Mouse (Mus musculus): ENCODE measurements around the gene Maml3.

The Maml3 gene

DNA sequence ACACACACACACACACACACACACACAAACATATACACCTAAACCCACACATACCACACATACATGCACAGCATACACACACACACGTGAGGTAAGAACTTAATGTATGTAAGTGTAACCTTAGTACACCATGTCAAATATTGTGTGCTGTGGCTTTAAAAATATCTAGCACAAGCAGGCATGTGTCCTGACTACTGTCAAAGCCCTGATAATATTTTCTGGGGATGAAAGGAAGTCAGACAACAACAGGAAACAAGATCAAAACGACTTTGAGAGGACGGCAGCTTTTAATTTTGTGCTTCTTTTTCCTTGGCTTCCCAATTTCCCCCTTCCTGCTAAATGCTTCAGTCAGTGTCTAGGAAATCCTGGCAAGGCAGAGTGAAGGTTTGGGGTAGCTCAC lies 392.5 kb downstream of the Maml3 start:
- DNase-seq (ENCODE audit: low read depth, low spot score), result no peak

DNA sequence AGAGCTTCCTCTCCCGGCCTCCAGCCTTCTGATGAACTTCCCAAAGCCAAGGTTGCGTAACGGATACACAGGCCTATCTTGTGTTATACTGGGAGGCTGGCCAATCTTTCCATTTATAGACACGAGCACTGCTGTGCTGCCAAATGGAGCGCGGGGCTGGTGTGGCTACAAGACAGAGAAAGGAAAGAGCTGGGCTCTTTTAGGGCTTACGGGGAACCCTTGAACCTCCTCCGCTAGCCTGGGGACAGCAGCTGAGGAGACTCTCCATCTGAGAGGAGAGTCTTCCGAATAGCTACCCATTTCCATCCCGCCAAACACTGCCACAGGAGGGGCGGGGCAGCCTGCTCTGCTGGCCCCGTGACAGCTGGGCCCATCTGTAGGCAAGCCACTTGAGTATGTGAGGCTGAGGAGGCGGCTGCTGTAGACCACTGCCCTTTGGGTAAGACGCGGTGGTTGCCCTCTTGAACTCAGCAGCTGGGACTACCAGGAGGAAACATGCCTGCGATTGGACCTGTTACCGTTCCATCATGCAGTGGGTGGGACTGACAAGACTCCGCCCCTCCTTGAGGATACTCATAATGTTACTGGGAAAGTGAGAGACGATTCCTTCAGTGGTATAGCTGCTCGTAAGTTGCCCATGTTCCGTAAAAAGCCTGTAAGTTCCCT lies 396.0 kb downstream of the Maml3 start:
- DNase-seq (ENCODE audit: low read depth, low spot score), result no peak

DNA sequence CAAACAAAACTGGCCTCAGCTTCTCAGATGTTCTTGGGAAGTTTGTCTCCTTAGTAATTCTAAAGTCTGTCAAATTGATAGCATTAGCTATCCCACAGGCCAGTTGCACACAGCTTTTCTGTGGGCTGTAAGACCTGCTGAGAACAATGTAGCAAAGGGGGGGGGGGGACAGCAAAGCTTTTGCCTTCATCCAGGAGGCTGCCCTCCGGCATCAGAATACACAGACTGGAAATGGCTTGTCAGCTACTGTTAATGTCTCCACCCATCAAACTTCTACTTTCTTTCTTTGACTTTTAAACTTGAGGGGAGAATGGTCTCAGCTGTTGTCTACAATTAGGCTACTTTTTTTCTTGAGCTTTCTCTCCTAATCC lies 396.5 kb downstream of the Maml3 start:
- DNase-seq (ENCODE audit: low read depth, low spot score), result no peak

- DNase-seq (ENCODE audit: low read depth, low spot score), result no peak
Measured at GRCm38 (mm10) chr3:51705220-51705619, 399.7 kb downstream of the Maml3 start.

DNA sequence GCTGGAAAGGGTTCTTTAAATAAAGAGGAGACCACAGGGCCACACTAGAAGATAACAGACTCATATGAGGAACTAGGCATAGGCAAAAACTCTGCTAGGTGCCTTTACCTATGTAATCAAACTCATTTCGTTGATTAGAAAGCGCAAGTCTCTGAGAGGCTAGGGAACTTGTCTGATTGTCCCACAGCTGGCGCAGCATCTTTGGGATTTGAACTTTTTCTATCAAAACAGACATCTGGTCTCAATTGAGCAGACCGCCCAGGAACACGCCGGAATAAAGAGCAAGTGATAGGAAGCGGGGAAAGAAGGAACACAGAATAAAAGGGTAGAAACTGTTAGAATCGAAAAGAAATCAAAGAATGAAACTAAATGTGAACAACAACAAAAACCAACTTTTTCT lies 401.4 kb downstream of the Maml3 start:
- DNase-seq (ENCODE audit: low read depth, low spot score), result no peak

DNA sequence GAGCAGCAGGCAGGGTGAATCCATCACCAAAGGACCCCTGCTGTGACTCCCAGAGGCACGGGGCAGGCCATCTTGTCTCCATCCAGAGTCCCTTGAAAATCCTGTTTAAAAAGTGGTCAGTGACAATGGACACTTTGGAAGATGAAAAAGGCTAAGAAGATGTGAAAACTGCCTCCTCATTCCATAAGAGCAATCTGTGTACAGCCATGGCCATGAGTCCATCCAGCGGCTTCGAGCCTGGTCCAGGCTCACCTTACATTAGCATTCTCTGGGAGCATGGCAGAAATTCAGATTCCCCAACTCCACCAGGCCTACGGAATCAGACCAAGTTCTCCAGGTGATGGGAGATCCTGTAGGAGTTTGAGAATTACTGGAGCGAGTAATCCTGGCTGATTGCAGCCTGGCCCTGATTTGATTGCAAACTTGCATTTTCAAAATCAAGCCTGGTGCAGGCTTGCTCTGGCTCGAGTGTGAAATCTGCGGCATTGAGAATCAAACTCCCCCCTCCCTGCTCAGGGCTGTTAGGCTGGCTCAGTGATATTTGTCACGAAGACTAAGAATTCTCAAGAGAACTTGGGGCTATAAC lies 402.1 kb downstream of the Maml3 start:
- no peak for DNase-seq (ENCODE audit: low read depth, low spot score)

DNA sequence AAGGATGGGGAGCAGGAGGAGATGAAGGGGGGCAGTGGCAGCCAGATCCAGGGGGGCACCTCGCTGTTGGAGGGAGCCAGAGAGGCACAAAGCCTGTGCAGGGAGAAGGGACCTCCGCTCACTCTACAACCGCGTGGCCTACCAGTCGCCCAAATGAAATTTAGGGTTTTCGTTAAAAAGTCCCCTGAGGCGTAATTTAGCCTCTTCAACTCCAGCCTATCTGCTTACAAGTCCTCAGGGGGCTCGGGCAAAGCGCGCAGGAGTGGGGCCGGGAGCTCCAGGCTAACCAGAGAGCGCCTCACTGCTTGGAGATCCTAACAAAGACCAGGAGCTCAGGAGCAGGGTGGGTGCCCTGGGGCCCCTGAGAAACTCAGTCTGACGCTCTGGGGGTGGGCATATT lies 402.9 kb downstream of the Maml3 start:
- no peak for DNase-seq (ENCODE audit: low read depth, low spot score)

DNA sequence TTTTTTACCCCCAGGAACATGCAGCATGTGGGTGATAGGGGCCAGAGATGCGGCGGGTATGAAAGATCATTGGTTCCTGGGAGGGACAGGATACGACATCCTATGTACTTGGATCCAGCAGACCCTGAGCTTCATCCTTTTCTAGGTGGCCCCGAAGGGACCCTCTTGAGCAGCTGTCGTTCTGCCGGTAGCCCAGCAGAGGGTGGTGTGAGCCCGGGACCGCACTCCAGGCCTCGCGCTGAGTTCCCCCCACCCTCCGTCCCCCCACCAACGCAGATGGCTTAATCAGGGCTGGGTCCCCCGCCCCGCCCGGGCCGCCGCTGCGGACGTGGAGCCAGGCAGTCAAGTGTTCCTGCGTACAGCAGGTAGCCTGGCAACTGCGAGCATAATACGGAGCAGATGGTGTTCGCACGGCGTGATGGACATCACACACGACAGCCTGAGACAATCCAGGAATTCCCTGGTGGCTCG lies 403.6 kb downstream of the Maml3 start:
- DNase-seq (ENCODE audit: low read depth, low spot score), result peak; percentile 45

DNA sequence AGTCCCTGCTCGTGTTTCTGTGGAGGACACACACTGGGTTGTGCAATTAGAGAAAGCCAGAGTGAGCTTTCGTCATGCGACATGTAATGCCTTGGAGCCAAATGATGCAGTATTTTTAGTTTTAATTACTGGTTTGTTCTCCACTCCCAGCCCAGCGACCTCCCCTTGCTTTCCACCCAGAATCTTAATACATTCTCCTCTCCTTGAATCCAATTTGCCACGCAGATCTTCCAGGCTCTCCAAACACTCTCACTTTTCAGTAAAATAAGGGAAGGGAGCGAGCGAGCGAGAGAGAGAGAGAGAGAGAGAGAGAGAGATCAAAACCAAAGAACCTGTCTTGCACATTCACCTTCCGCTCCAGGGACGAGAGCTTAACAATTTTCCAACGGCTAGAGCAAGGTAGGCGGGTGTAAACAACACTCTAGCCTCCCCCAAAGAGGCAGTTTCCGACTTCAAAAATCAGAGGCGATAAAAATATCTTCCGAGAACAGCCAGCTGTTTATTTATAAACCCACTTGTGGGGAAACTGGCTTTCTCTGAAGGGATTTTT lies 404.1 kb downstream of the Maml3 start:
- no peak for DNase-seq (ENCODE audit: low read depth, low spot score)

DNA sequence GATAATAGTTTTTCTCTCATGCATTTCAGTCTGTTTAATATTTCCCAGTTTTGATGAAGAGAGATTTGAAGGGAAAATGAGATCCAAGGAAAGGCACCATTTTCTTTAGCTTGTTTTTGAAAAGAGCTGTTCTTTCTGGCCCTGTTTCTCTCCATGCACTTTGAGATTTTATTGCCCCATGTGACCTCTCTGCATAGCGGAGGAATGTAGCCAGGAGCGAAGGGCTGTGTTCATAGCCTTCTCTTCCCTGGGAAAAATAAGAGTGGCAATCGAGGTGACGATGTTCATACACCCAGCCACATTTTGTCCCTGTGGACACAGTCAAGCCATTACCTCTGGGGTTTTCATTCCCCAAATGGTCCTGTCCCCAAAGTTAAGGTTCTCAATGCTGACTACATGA lies 404.8 kb downstream of the Maml3 start:
- DNase-seq (ENCODE audit: low read depth, low spot score), result no peak

- no peak for DNase-seq (ENCODE audit: low read depth, low spot score)
Measured at GRCm38 (mm10) chr3:51697931-51698330, 406.9 kb downstream of the Maml3 start.

GRCm38 (mm10) chr3:51695713-51696112 lies 409.2 kb downstream of the Maml3 start:
- no peak for DNase-seq (ENCODE audit: low read depth, low spot score)

- DNase-seq (ENCODE audit: low read depth, low spot score), result no peak
Measured at GRCm38 (mm10) chr3:51694576-51694975, 410.3 kb downstream of the Maml3 start.

DNA sequence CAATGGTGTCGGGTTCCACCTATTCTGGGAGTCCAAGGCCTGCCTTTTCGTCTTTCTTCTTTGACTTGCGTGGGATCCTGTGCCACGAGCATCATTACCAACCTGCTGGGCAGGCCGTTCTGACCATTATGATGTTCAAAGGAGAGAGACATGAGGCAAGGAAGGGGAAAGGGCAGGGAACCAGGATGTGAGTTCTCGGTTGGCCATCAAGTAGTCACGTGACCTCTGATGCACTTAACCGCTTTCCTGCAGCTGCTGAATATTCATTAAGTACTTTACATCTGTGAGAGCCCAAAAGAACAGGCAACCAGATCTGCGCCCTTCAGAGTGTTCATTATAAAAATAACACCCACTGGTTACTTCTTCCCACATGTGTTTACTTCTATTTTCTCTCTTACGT lies 411.7 kb downstream of the Maml3 start:
- no peak for DNase-seq (ENCODE audit: low read depth, low spot score)

DNA sequence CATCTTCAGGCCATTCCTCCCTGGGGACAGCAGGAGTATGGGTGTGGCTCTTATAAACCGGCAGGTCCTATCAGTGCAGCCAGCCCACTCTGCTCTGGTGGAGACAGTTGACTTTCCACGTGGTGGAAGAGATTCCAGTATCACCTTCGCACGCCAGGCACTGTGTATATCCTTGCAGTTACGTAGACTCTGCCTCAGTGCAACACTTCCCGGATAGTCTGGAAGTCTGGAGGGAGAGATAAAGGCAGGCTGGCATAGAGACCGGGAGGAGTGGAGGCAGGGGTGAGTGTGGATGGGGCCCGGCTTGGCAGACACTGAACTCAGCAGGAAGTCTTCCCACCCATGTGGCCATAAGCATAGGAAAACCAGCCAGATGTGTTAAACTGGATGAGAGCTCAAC lies 416.2 kb downstream of the Maml3 start:
- no peak for DNase-seq (ENCODE audit: low read depth, low spot score)

DNA sequence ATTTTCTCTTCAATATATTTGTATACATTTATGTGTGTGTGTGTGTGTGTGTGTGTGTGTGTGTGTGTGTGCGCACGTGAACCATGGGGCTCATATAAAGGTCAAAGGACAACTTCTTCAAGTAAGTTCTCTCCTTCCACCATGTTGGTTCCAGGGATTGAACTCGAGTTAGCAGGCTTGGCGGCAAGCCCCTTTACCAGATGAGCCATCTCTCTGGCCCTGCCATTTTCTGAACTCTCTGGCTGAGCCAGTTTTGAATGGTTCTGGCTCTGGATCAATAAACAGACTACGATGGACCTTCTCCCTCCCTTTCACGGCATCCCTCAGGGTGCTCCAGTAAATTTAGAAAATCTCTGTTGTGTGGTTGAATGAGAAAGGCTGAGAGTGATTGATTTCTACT lies 418.1 kb downstream of the Maml3 start:
- no peak for DNase-seq (ENCODE audit: low read depth, low spot score)

DNA sequence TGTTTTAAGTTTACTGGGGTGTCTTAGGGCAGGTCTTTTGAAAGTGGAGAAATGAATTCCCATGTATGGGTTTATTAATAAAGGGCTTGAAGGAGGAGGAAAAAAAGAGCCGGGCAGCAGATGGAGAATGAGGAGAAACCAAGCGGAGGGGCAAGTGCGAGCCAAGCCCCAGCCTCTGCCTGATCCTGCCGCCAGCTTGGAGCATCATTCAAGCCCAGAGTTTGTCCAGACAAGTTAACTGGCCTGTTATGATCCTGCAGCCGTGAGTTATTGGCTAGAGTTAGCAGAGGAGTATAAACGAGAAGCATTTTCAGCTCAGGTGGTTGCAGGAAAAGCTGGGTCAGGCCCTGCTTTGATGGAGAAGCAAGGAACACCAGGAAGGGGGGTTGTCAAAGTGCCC lies 418.6 kb downstream of the Maml3 start:
- DNase-seq (ENCODE audit: low read depth, low spot score), result no peak

DNA sequence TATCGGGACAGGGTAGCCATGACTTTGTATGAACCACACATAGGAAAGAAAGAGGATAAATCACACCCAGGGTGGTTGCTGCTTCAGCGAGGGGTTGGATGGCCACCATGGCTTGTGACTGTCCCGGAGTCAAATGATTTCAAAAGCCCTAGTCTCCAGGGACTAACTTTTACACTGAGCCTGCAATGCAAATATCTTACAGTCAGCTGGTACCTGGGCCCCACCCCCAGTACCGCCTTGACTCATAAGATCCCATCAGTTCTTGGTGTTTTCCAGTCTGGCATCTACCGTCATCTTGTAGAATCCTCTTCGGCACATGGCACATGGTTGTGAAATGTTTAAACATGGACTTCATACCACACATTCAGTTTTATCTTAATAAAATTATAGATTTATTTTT lies 419.3 kb downstream of the Maml3 start:
- no peak for DNase-seq (ENCODE audit: low read depth, low spot score)

GRCm38 (mm10) chr3:51674963-51675362 lies 429.9 kb downstream of the Maml3 start:
- DNase-seq (ENCODE audit: low read depth, low spot score), result no peak

DNA sequence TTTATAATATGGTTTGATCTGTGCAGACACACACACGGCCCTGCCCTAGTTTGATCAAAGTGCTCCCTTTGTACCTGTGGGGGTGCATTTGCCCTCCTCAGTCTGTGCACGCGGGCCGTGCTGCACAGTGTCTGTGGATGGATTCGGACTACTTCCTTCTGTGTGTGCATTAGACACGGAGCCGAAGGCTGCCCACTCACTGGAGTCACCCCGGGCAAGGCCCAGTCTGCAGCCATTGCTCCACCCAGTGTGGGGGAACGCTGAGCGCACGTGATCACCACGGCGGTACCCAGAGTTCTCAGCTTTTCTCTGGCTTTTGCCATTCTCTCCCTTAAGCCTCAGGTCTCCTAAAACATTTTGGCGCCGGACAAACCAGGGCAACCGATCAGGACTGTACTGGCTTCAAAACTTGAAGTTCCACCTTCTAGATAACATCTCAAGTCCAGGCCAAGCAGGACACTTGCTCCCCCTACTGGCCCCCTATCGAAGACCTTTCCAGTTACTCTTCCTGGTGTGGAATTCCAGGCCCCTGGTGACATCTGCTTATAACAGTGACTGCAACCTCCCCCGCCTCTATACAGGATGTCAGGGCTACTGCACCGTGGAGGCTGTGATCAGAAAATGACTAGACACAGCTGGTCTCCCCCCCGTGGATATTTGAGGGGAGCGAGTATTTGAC lies 431.3 kb downstream of the Maml3 start:
- peak; percentile 46 for DNase-seq (ENCODE audit: low read depth, low spot score)

DNA sequence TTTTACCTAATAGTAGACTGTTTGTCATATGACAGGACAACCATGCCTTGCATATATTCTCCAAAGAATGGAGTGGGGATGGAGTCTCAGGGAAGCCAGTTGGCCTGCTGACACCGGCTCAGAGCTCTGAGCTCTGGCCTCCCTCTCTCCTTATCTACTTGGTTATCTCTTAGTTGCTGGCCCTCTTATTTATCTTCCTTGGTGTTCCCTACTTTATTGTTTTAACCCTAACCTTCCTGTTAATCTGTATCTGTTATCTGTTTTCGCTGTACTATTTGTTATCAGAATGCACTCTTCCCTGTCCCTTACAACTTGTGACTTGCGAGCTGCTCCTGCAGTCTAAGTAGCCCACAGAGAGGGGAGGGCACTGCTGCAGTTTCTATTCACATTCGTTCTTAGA lies 432.2 kb downstream of the Maml3 start:
- no peak for DNase-seq (ENCODE audit: low read depth, low spot score)

DNA sequence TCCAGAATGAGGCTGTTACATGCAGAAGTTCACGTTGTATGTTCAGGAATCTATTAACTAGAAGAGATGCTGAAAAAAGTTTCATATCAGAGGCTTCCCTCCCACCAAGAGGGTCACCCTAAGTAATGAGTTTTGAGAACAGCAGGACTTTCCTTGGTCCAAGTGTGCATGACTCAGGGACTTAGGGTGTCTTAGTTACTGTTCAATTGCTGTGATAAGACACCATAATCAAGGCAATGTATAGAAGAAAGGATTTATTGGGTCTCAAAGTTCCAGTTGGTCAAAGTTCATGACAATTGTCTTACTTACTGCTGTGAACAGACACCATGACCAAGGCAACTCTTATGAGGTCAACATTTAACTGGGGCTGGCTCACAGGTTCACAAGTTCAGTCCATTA lies 433.8 kb downstream of the Maml3 start:
- no peak for DNase-seq (ENCODE audit: low read depth, low spot score)
